Mouse (Mus musculus) brain, embryonic 14.5 days (tissue): ENCODE data around the gene Hectd4.

ENCODE experiments used
- CTCF ChIP-seq: fragments of 200-500 bp; IDR thresholded peaks from 2 replicates; pipeline ENCODE4 v1.5.1; 2012; ENCODE audit warnings: inconsistent platforms, mild to moderate bottlenecking, moderate library complexity, borderline replicate concordance; ENCODE audit not compliant: insufficient read depth, insufficient read length; ENCODE audit errors: extremely low read depth
- POLR2A ChIP-seq: fragments of 200-500 bp; IDR thresholded peaks from 2 replicates; pipeline ENCODE4 v1.6.1; 2012; ENCODE audit warnings: mild to moderate bottlenecking, inconsistent platforms, borderline replicate concordance; ENCODE audit not compliant: poor library complexity, insufficient read depth, insufficient read length, severe bottlenecking; ENCODE audit errors: extremely low read depth

GRCm38 (mm10) chr5:121217313-121217634, 2.7 kb upstream of the Hectd4 start:
- TF ChIP-seq CTCF (no peak), POLR2A (no peak)
